Mouse (Mus musculus) c-Kit-negative CD71-positive TER-119-positive erythroid progenitor cells, embryonic 14.5 days (primary cell): ENCODE results near the gene Cyp4f39.
A peak's percentile ranks its signal among the peaks of the same experiment; 100 is the strongest.
"Not testable (repeated sequence)": the region's sequence is repeated elsewhere in the genome, so short reads cannot be mapped to it uniquely, and the experiment has no call there.

Source experiments
- DNase-seq: peaks from one replicate; pipeline ENCODE4 v3.0.0-alpha.2; 2013; ENCODE audit warnings: low read depth, low spot score

The Cyp4f39 gene

GRCm38 (mm10) chr17:32472176-32472575, 19.7 kb downstream of the Cyp4f39 start:
- DNase-seq, result no peak

DNA sequence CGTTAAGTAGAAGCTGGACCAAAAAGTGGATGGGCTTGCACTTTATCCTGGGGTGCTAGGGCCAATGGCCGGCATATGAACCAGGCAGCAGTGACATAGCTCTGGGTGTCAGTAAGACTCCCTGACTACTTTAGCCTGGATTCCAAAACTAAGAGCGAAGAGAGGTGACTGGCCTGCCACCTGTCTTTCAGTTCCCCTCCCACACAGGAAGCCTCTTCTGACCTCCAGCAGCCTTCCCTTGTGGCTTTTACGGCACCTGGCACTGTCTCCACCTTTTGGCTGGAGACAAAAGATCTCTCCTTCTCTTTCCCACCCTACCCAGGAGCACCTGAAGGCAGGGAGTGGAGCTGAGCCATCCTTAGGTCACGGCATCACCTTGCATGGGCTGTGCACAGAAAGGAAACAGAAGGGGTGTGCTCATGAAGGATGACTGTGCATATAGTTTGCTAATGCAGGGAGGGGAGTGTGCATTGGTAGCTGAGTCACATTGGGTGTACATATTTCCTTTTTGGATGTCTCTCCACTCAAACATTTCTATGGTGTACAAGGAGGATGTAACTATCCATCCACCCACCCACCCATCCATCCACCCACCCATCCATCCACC, 22.5 kb downstream of the Cyp4f39 start:
- no peak for DNase-seq

DNA sequence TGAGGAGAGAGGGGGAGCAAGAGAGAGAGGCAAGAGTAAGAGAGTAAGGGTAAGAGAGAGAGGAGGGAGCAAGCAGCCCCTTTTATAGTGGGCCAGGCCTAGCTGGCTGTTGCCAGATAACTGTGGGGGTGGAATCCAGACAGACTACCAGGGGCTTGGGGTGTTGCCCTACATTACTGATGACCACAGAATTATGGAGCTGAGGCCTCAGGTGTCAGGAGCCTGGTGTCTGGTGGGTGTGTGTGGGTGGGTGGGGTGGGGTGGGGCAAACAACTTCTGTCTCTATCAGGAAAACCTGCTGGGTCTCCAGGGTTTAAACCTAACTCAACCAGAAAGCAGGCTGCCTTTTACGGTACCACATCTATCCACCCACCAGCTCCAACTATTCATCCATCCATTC, 24.7 kb downstream of the Cyp4f39 start:
- no peak for DNase-seq

DNA sequence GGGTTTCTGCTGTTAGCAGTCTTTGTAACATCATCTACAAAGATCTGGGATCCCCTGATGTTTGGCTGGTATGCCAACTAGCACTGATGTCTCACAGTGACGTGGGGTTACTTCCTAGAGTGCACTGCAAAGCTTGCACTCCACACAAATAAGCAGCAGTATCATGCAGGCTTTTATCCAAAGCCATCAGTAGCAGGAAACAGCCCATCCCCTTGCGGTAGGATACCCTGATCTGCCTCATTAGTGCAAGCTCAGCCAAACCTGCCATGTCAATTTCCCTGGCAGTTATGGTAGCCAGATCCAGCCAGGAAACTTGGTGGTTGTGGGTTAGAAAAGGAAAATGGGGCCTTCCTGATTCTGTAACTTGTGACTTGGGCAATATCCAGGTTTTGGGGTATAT, 26.2 kb downstream of the Cyp4f39 start:
- no peak for DNase-seq

- DNase-seq, result no peak
These were observed 27.3 kb downstream of the Cyp4f39 start for GRCm38 (mm10) chr17:32479554-32480506.

GRCm38 (mm10) chr17:32481766-32482165, 29.2 kb downstream of the Cyp4f39 start:
- no peak for DNase-seq

DNA sequence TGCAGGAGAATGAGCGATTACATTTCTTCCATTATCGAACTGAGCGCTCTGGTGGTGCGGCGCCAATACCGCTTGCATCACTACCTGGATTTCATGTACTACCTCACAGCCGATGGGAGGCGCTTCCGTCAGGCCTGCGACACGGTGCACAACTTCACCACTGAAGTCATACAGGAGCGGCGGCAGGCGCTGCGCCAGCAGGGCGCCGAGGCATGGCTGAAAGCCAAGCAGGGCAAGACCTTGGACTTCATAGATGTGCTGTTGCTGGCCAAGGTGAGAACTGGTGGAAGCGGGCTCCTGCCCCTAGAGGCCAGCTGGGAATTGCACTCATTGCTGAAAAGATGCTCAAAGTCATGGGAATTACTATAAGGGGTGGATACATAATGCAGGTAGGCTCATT, 30.7 kb downstream of the Cyp4f39 start:
- no peak for DNase-seq

DNA sequence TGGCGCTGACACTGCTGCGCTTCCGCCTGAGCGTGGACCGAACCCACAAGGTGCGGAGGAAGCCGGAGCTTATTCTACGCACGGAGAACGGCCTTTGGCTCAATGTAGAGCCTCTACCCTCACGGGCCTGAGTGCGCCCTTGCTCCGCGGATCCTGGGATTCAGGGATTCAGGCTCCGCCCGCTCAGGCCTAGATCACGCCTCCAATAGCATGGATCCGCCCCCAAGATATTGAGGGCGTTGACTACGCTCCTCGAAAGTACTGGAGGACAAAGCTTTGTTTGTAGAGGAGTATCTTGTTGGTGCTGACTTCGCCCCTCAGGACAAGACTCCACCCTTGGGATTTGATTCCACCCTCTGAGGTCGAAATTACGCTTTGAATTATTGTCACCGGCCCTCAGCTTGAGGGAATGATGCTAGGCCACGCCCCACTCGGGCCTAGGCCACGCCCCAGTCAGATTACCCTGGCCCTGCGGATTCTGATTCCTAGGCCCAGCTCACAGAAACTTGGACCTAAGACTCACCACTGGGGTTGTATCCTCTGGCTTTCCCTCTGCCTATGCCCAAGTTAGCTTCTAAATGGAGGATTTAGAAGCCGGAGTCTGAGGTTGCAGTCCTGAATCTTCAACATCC, 39.9 kb downstream of the Cyp4f39 start:
- no peak for DNase-seq

DNA sequence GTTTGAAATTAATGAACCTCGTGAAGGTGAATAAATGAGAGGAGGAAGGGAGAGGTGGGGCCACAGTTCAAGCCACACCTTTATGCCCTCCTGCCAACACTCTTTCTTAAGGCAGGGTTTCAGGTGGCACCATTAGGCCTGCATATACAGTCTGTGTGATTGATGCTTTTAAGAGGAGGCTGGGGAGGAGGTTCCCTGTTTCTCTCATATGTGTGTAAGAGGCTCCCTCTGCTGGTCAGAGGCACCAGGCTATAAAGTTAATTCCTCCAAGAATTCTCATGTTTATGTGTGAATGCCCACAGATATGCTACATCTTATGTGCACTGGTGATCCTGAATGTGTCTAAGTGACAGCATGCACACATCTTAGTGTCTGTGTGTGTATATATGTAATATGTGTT, 42.1 kb downstream of the Cyp4f39 start:
- DNase-seq, result peak; percentile 6

GRCm38 (mm10) chr17:32500511-32500910, 48.0 kb downstream of the Cyp4f39 start:
- not testable (repeated sequence) for DNase-seq

DNA sequence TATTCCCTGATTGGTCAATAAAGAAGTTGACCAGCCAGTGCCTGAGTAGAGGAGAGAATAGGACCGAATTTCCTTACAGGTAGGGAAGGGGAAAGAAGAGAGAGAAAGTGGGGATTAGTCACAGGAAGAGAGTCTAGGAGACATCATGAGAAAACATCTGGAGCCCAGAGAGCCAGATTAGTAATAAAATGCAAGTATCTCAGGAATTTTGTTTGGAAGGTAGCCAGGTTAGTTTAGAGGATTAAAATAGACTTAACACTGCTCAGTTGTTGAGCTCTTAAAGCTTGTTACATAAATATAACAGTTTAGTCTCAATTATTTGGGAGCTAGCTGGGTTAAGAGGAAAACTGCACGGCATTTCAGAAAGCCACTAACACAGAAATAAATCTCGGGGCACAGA, 48.5 kb downstream of the Cyp4f39 start:
- no peak for DNase-seq

DNA sequence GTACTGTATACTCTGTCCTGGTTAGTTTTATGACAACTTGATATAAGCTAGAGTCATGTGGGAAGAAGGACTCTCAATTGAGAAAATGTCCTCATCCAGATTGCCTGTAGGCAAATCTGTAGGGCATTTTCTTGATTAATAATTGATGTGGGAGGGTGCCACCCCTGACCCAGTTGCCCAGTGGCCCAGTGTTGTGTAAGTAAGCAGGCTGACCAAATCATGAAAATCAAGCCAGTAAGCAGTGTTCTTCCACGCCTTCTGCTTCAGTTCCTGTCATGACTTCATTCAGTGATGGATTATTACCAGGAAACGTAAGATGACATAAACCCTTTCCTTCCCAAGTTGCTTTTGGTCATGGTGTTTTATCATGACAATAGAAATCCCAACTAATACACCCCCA, 50.6 kb downstream of the Cyp4f39 start:
- no peak for DNase-seq

- no peak for DNase-seq
These were observed 53.6 kb downstream of the Cyp4f39 start, which contains the start of gene Cyp4f17 for GRCm38 (mm10) chr17:32505851-32506728. Gene Cyp4f17 (plus strand): TSS chr17:32506050.

GRCm38 (mm10) chr17:32506729-32507245, 54.3 kb downstream of the Cyp4f39 start:
- DNase-seq, result no peak

- DNase-seq, result no peak
These were observed 63.6 kb downstream of the Cyp4f39 start for GRCm38 (mm10) chr17:32516126-32516525.

DNA sequence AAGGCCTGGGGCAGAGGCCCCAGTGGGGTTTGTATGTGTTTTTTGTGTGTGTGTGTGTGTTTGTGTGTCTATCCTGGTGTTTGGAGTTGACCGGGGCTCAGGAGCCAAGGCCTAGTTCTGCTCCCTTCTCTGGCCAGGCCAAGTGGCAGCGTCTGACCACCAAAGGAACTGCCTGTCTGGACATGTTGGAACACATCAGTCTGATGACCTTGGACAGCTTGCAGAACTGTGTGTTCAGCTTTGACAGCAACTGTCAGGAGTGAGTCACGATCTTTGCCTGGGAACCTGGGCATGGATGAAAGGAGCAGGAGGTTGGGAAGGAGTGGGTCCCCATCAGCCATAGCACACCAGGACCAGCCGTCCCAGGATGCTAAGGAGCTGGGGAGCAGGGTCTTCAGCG, 69.5 kb downstream of the Cyp4f39 start:
- DNase-seq, result no peak

GRCm38 (mm10) chr17:32522386-32522785, 69.9 kb downstream of the Cyp4f39 start:
- no peak for DNase-seq

DNA sequence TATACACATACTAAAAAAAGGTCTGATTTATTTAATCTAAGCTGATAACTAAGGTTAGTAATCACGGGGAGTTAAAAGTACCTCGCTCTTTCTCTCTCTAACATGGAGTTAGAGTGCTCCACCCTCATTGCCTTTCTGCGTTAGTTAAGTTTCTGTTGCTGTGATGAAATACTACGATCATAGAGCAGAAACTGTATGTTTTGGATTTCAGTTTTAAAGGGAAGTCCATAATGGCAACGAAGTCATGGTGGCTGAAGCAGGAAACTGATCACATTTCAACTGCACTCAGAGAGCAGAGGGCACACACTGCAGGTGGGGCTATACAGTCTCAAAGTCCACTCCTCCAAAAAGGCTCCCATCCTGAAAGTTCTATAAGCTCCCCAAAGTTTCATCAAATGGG, 70.3 kb downstream of the Cyp4f39 start:
- DNase-seq, result no peak

DNA sequence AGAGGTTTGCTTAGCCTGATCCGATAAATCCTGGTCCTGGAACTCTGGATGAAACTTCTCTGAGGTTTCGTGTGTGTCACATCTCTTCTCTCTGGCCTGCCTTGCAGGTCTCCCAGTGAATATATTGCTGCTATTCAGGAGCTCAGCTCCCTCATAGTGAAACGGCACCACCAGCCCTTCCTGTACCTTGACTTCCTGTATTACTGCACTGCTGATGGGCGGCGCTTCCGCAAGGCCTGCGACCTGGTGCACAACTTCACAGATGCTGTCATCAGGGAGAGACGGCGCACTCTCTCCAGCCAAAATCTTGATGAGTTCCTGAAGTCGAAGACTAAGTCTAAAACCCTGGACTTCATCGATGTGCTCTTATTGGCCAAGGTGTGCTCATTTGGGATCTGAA, 71.4 kb downstream of the Cyp4f39 start:
- no peak for DNase-seq

GRCm38 (mm10) chr17:32526341-32526740, 73.8 kb downstream of the Cyp4f39 start:
- DNase-seq, result not testable (repeated sequence)

DNA sequence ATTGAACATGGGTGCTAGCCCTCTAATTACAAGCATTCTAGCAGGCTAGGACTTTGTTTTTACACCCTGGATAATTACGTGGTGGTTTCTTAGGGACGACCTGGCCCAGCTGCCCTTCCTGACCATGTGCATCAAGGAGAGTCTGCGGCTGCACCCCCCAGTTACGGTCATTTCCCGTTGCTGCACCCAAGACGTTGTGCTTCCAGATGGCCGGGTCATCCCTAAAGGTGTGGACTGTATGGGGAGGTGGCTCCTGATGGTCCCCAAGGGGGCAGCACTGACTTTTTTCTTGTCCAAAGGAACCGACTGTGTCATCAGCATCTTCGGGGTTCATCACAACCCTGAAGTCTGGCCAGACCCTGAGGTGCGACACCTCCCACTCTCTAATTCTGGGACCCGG, 75.2 kb downstream of the Cyp4f39 start:
- no peak for DNase-seq
